Mouse (Mus musculus): Measurements from ENCODE around the gene Trp53bp2. TPM values are rescaled to one million over a fixed set of nuclear protein-coding genes. Genes with fewer than 3 reads are reported as not detected.

The Trp53bp2 gene
- polyA plus RNA-seq, 1 experiment from 2014 or later = 26.9 TPM

DNA sequence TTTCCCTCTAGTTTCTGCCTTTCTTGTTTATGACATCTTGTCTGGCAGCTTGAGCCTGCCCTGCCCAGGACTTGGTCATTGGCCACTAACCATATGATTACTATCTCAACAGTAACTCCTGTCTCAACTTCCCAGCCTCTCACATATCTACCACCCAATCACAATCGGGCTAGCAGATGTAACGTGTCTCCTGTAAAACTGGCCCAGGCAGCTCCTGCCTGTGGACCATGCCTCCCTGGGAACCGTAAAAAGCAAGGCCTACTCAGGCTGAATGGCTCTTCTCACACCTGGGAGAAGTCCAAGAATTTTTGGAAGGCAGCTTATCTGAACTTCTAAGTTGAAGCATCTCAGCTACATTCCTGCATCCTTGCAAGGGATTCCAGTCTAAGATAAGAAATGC is 10.2 kb upstream of the Trp53bp2 start:
- H3K9me3 ChIP-seq (ENCODE audit: control insufficient read depth, low read length) = no peaks in the 10 kb centered on the region
- no peak overlapping the region for H3K9ac ChIP-seq (ENCODE audit: low read length)
- DNase-seq (ENCODE audit: low spot score) = no peak
- WGBS = 28% methylated on average over 3 of the region's 3 CpGs
- H3K27ac ChIP-seq (ENCODE audit: low read depth) = peak overlapping the region; percentile 77
- no peak for ATAC-seq (replicated peaks; ENCODE audit: low FRiP score, low TSS enrichment, low read depth)
- no peaks in the 10 kb centered on the region for H3K27me3 ChIP-seq (replicated peaks; ENCODE audit: control insufficient read depth, insufficient read depth, low read length)
- no peaks in the 10 kb centered on the region for H3K36me3 ChIP-seq (ENCODE audit: control insufficient read depth, insufficient read depth, low read length)
- no peak overlapping the region for H3K4me2 ChIP-seq (ENCODE audit: low read length)
- peaks cover 29% of the 10 kb centered on the region for H3K4me1 ChIP-seq (replicated peaks; ENCODE audit: control insufficient read depth, insufficient read depth, low read length)
- no peak overlapping the region for H3K4me3 ChIP-seq (ENCODE audit: low read depth, low read length)

DNA sequence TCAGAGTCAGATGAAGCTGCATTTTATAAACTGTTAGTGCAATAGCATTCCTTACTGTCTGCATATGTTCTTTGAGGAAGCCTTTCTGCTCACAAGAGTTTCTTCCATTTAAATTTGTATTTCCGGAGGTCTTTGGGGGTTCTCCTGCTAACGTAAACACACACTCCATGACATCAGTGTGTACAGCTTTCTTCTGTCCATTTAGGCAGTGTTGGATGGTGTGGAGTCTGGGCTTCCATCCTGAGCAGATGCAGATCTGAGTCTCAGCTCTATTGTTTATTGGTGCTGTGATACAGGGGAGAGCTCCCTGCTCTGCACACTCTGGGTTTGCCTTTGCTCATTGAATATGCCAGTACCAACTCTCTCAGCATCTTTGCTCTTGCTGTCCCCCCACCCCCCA is 9.8 kb upstream of the Trp53bp2 start:
- Histone ChIP-seq H3K4me1 (replicated peaks; ENCODE audit: control insufficient read depth, insufficient read depth, low read length) (peaks cover 29% of the 10 kb centered on the region), H3K4me3 (ENCODE audit: low read depth, low read length) (no peak overlapping the region), H3K9ac (ENCODE audit: low read length) (no peak overlapping the region), H3K36me3 (ENCODE audit: control insufficient read depth, insufficient read depth, low read length) (no peaks in the 10 kb centered on the region), H3K27ac (ENCODE audit: low read depth) (peak overlapping the region; percentile 77), H3K27me3 (replicated peaks; ENCODE audit: control insufficient read depth, insufficient read depth, low read length) (no peaks in the 10 kb centered on the region), H3K4me2 (ENCODE audit: low read length) (no peak overlapping the region), H3K9me3 (ENCODE audit: control insufficient read depth, low read length) (no peaks in the 10 kb centered on the region)
- no peak for DNase-seq (ENCODE audit: low spot score)
- WGBS = 45% methylated on average over 2 of the region's 2 CpGs
- 0 out of 2 replicates have a peak, but pooled peaks have one; percentile 52 for ATAC-seq (replicated peaks; ENCODE audit: low FRiP score, low TSS enrichment, low read depth)

DNA sequence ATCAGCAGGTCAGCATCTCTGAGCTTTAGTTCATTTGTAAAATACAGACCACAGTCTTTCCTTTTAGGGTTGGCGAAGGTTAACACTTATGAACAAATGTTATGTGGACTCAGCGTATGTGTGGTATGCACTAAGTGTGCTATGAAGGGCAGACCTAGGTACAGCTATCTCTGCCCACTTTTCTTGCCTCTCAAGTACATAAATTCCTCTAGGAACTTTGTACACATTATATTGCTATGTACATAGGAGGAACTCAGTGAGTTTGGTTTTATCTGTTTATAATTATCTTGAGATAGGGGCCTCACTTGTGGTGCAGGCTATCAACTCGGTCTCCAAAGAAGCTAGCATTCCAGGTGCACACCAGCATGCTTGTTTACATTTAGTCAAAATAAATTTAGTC is 9.1 kb upstream of the Trp53bp2 start:
- no peaks in the 10 kb centered on the region for H3K36me3 ChIP-seq (ENCODE audit: control insufficient read depth, insufficient read depth, low read length)
- peaks cover 29% of the 10 kb centered on the region for H3K4me1 ChIP-seq (replicated peaks; ENCODE audit: control insufficient read depth, insufficient read depth, low read length)
- H3K4me2 ChIP-seq (ENCODE audit: low read length) = no peak overlapping the region
- 69% methylated on average over 3 of the region's 3 CpGs for WGBS
- no peak for ATAC-seq (replicated peaks; ENCODE audit: low FRiP score, low TSS enrichment, low read depth)
- DNase-seq (ENCODE audit: low spot score) = no peak
- H3K4me3 ChIP-seq (ENCODE audit: low read depth, low read length) = no peak overlapping the region
- H3K27me3 ChIP-seq (replicated peaks; ENCODE audit: control insufficient read depth, insufficient read depth, low read length) = no peaks in the 10 kb centered on the region
- no peak overlapping the region for H3K9ac ChIP-seq (ENCODE audit: low read length)
- H3K27ac ChIP-seq (ENCODE audit: low read depth) = peak overlapping the region; percentile 77
- no peaks in the 10 kb centered on the region for H3K9me3 ChIP-seq (ENCODE audit: control insufficient read depth, low read length)

DNA sequence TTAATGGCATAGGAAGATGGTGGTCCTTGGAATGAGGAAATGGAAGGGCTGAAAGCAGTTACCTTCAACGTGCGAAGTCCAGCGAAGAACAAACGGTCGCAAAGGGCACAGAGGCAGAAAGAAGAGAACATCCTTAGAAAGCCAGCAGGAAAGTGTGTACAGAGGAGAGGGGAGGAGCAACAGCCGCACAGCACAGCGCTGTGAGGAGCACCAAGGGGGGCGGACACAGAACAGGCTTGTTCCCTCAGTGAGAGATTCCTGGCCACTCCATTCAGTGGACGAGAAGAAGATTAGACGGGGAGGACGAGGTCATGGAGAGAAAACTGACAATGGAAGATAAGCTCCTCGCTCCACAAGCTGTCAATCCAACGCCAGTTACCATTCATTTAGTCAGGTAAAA is 5.9 kb upstream of the Trp53bp2 start:
- Histone ChIP-seq H3K4me1 (replicated peaks; ENCODE audit: control insufficient read depth, insufficient read depth, low read length) (peaks cover 30% of the 10 kb centered on the region), H3K27ac (ENCODE audit: low read depth) (no peak overlapping the region), H3K9me3 (ENCODE audit: control insufficient read depth, low read length) (no peaks in the 10 kb centered on the region), H3K4me2 (ENCODE audit: low read length) (no peak overlapping the region), H3K9ac (ENCODE audit: low read length) (no peak overlapping the region), H3K27me3 (replicated peaks; ENCODE audit: control insufficient read depth, insufficient read depth, low read length) (no peaks in the 10 kb centered on the region), H3K4me3 (ENCODE audit: low read depth, low read length) (no peak overlapping the region), H3K36me3 (ENCODE audit: control insufficient read depth, insufficient read depth, low read length) (no peaks in the 10 kb centered on the region)
- ATAC-seq (replicated peaks; ENCODE audit: low FRiP score, low TSS enrichment, low read depth) = 0 out of 2 replicates have a peak, but pooled peaks have one; percentile 41
- peak; percentile 58 for DNase-seq (ENCODE audit: low spot score)
- WGBS = 33% methylated on average over 13 of the region's 13 CpGs

DNA sequence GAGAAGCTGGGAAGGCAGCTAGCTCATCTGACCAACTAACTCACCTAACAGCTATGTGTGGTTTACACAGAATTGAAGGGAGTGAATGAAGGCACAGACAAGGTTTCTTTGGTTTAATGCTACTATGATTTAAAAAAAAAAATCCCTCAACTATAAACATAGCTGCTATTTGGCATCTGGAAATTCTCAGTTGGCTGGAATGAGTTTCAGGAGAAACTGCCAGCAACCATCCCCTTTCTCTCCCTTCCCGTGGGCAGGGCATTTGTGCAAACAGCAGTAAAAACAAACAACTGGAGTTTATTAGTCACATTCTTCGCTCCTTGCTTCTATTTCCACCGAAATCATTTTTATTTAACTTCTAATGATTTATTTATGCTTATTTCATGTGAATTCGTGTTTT is 2.4 kb upstream of the Trp53bp2 start:
- ATAC-seq (replicated peaks; ENCODE audit: low FRiP score, low TSS enrichment, low read depth) (no peak), DNase-seq (ENCODE audit: low spot score) (no peak)
- Histone ChIP-seq H3K27me3 (replicated peaks; ENCODE audit: control insufficient read depth, insufficient read depth, low read length) (no peaks in the 10 kb centered on the region), H3K9me3 (ENCODE audit: control insufficient read depth, low read length) (no peaks in the 10 kb centered on the region), H3K36me3 (ENCODE audit: control insufficient read depth, insufficient read depth, low read length) (no peaks in the 10 kb centered on the region), H3K4me2 (ENCODE audit: low read length) (no peak overlapping the region), H3K27ac (ENCODE audit: low read depth) (no peak overlapping the region; the same call in 1 of the 2 replicates), H3K4me1 (replicated peaks; ENCODE audit: control insufficient read depth, insufficient read depth, low read length) (peaks cover 35% of the 10 kb centered on the region), H3K9ac (ENCODE audit: low read length) (no peak overlapping the region), H3K4me3 (ENCODE audit: low read depth, low read length) (no peak overlapping the region)
- WGBS = 47% methylated on average over 4 of the region's 4 CpGs

DNA sequence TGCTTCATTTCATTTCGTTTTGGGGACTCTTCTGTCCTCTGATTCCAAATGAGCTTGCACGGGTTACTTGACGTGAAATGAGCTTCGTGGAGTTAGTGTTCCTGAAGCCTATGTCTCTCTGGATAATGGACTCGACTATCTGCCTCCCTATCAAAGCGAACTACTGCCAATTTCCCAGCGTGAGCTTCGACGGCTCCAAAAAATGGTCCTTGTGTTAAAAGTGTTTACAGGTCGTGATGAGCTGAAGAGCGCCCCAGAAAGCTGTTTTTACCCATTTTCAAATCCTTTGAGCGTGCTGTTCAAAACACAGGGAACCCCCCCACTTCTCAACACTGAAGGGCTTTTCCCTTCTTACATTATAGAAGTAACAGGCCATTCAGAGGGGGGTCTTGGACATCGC is 729 bp upstream of the Trp53bp2 start:
- Histone ChIP-seq H3K27ac (ENCODE audit: low read depth) (peak overlapping the region; percentile 91), H3K36me3 (ENCODE audit: control insufficient read depth, insufficient read depth, low read length) (no peaks in the 10 kb centered on the region), H3K4me1 (replicated peaks; ENCODE audit: control insufficient read depth, insufficient read depth, low read length) (peaks cover 38% of the 10 kb centered on the region), H3K9ac (ENCODE audit: low read length) (peak overlapping the region; percentile 98), H3K4me2 (ENCODE audit: low read length) (peak overlapping the region; percentile 83), H3K27me3 (replicated peaks; ENCODE audit: control insufficient read depth, insufficient read depth, low read length) (no peaks in the 10 kb centered on the region), H3K4me3 (ENCODE audit: low read depth, low read length) (peak overlapping the region; percentile 86), H3K9me3 (ENCODE audit: control insufficient read depth, low read length) (no peaks in the 10 kb centered on the region)
- DNase-seq (ENCODE audit: low spot score) (no peak), ATAC-seq (replicated peaks; ENCODE audit: low FRiP score, low TSS enrichment, low read depth) (no peak)
- WGBS = 6% methylated on average over 13 of the region's 13 CpGs

DNA sequence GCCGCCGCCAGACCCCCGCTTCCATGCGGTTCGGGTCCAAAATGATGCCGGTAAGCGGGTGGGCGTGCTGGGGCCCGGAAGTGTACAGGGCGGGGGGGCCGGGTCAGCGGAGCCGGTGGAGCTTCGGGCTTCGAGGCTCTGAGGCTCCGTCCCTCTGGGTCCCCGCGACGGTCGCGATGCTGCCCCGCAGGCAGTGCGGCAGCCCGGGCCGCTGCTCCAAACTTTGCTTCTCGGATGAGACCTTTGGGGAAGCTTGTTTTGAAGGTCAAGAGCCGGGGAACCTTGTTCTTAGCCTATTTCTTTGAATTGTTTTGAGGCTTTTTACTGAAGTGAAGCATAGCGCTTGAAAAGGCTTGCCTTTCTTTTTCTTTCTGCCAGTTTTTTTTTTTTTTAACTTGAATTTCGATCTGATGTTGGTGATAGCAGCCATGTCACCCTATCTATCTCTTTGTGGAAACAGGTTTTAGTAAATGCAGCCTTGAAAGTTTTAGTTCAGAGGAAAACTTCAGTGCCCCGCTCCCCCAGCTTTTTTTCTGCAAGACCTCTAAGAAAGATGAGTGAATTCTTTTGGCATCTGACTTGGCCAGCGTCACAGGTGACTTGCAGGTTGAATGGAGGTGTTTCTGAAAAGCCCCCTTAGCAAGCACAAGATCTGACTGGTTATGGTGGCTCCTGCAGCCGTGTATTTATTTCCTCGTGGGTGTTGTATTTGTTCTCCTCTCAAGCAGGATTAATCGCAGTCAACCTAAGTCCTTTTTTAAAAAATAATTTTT is 615 bp downstream of the Trp53bp2 start:
- Histone ChIP-seq H3K4me1 (replicated peaks; ENCODE audit: control insufficient read depth, insufficient read depth, low read length) (peaks cover 42% of the 10 kb centered on the region), H3K27ac (ENCODE audit: low read depth) (peak overlapping the region; percentile 96), H3K4me2 (ENCODE audit: low read length) (peak overlapping the region; percentile 81), H3K9ac (ENCODE audit: low read length) (peak overlapping the region; percentile 98), H3K36me3 (ENCODE audit: control insufficient read depth, insufficient read depth, low read length) (no peaks in the 10 kb centered on the region), H3K27me3 (replicated peaks; ENCODE audit: control insufficient read depth, insufficient read depth, low read length) (no peaks in the 10 kb centered on the region), H3K9me3 (ENCODE audit: control insufficient read depth, low read length) (no peaks in the 10 kb centered on the region), H3K4me3 (ENCODE audit: low read depth, low read length) (peak overlapping the region; percentile 86)
- 1% methylated on average over 34 of the region's 34 CpGs for WGBS
- peak; percentile 60 for DNase-seq (ENCODE audit: low spot score)
- peak; percentile 28; the same call in 1 of the 2 replicates for ATAC-seq (replicated peaks; ENCODE audit: low FRiP score, low TSS enrichment, low read depth)

DNA sequence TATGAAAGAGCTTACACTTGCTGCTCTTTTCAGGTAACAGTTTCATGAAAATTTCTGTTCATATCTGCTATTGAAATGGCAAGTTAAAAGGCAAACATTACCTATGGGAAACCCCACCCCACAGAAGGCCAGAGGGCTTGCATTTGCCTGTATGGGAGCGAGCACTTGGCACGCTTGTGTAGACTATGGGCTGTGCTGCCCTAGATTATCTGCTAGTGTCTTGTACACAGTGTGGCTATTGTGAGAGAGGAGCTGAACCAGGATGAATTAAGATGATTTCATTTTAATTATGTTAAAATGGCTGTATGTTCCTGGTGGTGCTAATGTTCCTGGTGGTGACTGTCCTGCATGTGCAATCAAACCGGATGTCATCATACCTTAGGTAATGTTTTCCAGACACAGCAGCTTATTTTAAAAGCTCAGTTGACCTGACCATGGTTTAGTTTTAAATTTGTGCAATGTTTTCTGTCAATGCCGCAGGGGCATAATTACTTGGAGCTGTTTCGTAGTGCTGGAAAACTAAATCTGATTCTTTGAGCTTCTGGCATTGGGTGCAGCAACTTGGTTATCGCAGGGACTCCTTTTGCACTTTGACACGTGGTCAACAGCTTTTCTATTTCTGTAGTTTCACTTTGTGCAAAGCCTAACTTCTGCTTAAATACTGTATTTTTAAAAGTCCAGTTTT is 3.8 kb downstream of the Trp53bp2 start:
- Histone ChIP-seq H3K27ac (ENCODE audit: low read depth) (no peak overlapping the region), H3K27me3 (replicated peaks; ENCODE audit: control insufficient read depth, insufficient read depth, low read length) (no peaks in the 10 kb centered on the region), H3K36me3 (ENCODE audit: control insufficient read depth, insufficient read depth, low read length) (no peaks in the 10 kb centered on the region), H3K4me3 (ENCODE audit: low read depth, low read length) (no peak overlapping the region), H3K4me2 (ENCODE audit: low read length) (peak overlapping the region; percentile 1; the same call in 1 of the 2 replicates), H3K9ac (ENCODE audit: low read length) (no peak overlapping the region), H3K4me1 (replicated peaks; ENCODE audit: control insufficient read depth, insufficient read depth, low read length) (peaks cover 45% of the 10 kb centered on the region), H3K9me3 (ENCODE audit: control insufficient read depth, low read length) (no peaks in the 10 kb centered on the region)
- ATAC-seq (replicated peaks; ENCODE audit: low FRiP score, low TSS enrichment, low read depth) (no peak), DNase-seq (ENCODE audit: low spot score) (no peak)
- WGBS = 50% methylated on average over 7 of the region's 7 CpGs
